Mouse (Mus musculus): Measurements from ENCODE around the gene Csnk1g1. TPM values are rescaled to one million over a fixed set of nuclear protein-coding genes. Genes with fewer than 3 reads are reported as not detected.
A peak's percentile ranks its signal among the peaks of the same experiment; 100 is the strongest.

Gene Csnk1g1
- polyA plus RNA-seq, 1 experiment from 2014 or later = 12.5 TPM

- no peak overlapping the region for H3K9ac ChIP-seq
- H3K4me2 ChIP-seq = no peak overlapping the region
- no peak for ATAC-seq (ENCODE audit: extremely low read depth, insufficient number of reproducible peaks, low FRiP score, low TSS enrichment)
- H3K27ac ChIP-seq (replicated peaks) = 0 out of 2 replicates have a peak overlapping the region, but pooled peaks have one; percentile 26
- peaks cover 98% of the 10 kb centered on the region for H3K36me3 ChIP-seq
- peaks cover 21% of the 10 kb centered on the region for H3K4me1 ChIP-seq
- H3K27me3 ChIP-seq (replicated peaks) = no peaks in the 10 kb centered on the region
- 63% methylated on average over 6 of the region's 6 CpGs for WGBS
- H3K4me3 ChIP-seq = no peak overlapping the region
- no peaks in the 10 kb centered on the region for H3K9me3 ChIP-seq
Measured at GRCm38 (mm10) chr9:66091327-66092231, 182.9 kb downstream of the Csnk1g1 start.

- ATAC-seq (ENCODE audit: extremely low read depth, insufficient number of reproducible peaks, low FRiP score, low TSS enrichment) = no peak
- Histone ChIP-seq H3K9me3 (no peaks in the 10 kb centered on the region), H3K4me2 (no peak overlapping the region), H3K4me3 (no peak overlapping the region), H3K27ac (replicated peaks) (0 out of 2 replicates have a peak overlapping the region, but pooled peaks have one; percentile 26), H3K36me3 (peaks cover 98% of the 10 kb centered on the region), H3K27me3 (replicated peaks) (no peaks in the 10 kb centered on the region), H3K4me1 (peaks cover 21% of the 10 kb centered on the region), H3K9ac (no peak overlapping the region)
- 57% methylated on average over 2 of the region's 2 CpGs for WGBS
Measured at GRCm38 (mm10) chr9:66092664-66093063, 183.9 kb downstream of the Csnk1g1 start.

Other genes with a start within 250 kb of the Csnk1g1 start
- gene Oaz2, start 240.9 kb upstream of the Csnk1g1 start, polyA plus RNA-seq (2015; fragmentation: Nextera tagmentation; extraction: Ambion mirVana) = 249 and 267 TPM in 2 replicates
- 4.9 and 5.9 TPM in 2 replicates for gene Zfp609, start 81.4 kb upstream of the Csnk1g1 start, polyA plus RNA-seq (2015; fragmentation: Nextera tagmentation; extraction: Ambion mirVana)
- gene Pclaf, start 18.7 kb upstream of the Csnk1g1 start, polyA plus RNA-seq (2015; fragmentation: Nextera tagmentation; extraction: Ambion mirVana) = 99.5 and 114 TPM in 2 replicates
- gene Trip4, start 130 bp upstream of the Csnk1g1 start, polyA plus RNA-seq (2015; fragmentation: Nextera tagmentation; extraction: Ambion mirVana) = 21.3 and 22.4 TPM in 2 replicates
- 372 and 396 TPM in 2 replicates for gene Ppib, start 151.3 kb downstream of the Csnk1g1 start, polyA plus RNA-seq (2015; fragmentation: Nextera tagmentation; extraction: Ambion mirVana)
- gene Snx22, start 160.8 kb downstream of the Csnk1g1 start, polyA plus RNA-seq (2015; fragmentation: Nextera tagmentation; extraction: Ambion mirVana) = 2.3 and 3.0 TPM in 2 replicates
- 59.6 and 65.8 TPM in 2 replicates for gene Snx1, start 217.7 kb downstream of the Csnk1g1 start, polyA plus RNA-seq (2015; fragmentation: Nextera tagmentation; extraction: Ambion mirVana)
- 152 and 172 TPM in 2 replicates for gene Ciao2a, start 217.7 kb downstream of the Csnk1g1 start, polyA plus RNA-seq (2015; fragmentation: Nextera tagmentation; extraction: Ambion mirVana)
- gene Dapk2, start 249.3 kb downstream of the Csnk1g1 start, polyA plus RNA-seq (2015; fragmentation: Nextera tagmentation; extraction: Ambion mirVana) = 4.5 and 4.6 TPM in 2 replicates

Measured in heart, embryonic 13.5 days (tissue).